9 mouse cellular contexts compared by ENCODE assay signal in the genomic region with DNA sequence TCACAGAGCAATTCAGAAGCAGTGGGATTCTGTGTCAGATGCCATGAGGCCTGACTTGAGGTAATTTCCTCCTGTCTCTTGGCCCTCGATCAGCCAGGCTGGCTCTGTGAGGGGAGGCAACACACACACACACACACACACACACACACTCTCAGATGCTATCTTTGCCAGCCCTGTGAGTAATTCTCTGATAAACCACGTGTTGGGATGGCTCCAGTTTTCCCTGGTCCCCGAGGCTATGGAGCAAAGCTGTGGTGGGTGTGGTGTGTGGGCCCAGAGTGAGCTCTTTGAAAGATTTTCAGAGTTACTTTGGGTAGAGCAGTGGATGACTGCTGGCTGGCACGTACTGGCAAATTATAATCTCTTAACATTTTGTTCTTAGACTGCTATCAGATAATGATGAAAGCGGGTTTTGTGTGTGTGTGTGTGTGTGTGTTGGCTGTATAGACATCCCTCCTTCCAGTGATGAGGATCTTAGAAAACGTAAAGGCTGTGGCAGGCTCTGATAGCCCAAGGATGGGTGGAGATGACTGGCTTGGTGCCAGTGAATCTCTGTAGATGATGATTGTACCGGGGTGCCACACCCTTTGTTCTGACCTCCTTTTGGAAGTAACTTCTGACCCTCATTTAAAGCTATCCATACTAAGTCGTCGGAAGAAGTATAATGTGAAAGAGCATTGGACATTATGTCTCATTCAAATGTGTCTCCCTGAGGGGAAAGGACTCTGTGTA.
DNase-seq lines count a peak whose midpoint lies in the region; ATAC-seq and TF ChIP-seq lines count a peak whose summit lies in the region.
"Had no signal": no experiment of that assay in that cellular context is flagged by ENCODE, and none has a peak within 500 bp of the region (broad histone marks: within the 10 kb centered on the region; RNA-seq: fewer than 3 reads in every experiment).

No protein-coding gene starts in this region.

- peak in 1 of 2 experiments; percentile 44 for DNase-seq in heart, adult 2 months
- DNase-seq in heart, postnatal 14 days: no peak
- DNase-seq in Patski (ENCODE audit: low read depth, low spot score): no peak
- DNase-seq in frontal cortex, adult 2 months (ENCODE audit: extremely low spot score in 1 of 2, low spot score in 1 of 2): peak; percentile 66 to 88
- DNase-seq in left cerebral cortex, postnatal 4 days: peak; percentile 36
- no peak for DNase-seq in liver, embryonic 11.5 days (ENCODE audit: low spot score)
- DNase-seq in liver, postnatal 0 days: no peak

- no peaks in the 10 kb centered on the region for H3K27me3 ChIP-seq in heart, adult 2 months (ENCODE audit: control insufficient read depth, insufficient read depth, low read length)
- H3K27me3 ChIP-seq in Patski: no peaks in the 10 kb centered on the region
- H3K27me3 ChIP-seq in liver, embryonic 11.5 days (replicated peaks; ENCODE audit: control insufficient read depth, insufficient read depth, low read length): no peaks in the 10 kb centered on the region
- H3K27me3 ChIP-seq in hindbrain, embryonic 13.5 days: no peaks in the 10 kb centered on the region
- H3K27me3 ChIP-seq in liver, postnatal 0 days (ENCODE audit: insufficient read depth, low read length): no peaks in the 10 kb centered on the region
- H3K27me3 ChIP-seq: midbrain, embryonic 12.5 days had no signal

- H3K27ac ChIP-seq in heart, adult 2 months: peak overlapping the region; percentile 89
- no peak overlapping the region for H3K27ac ChIP-seq in liver, embryonic 11.5 days (ENCODE audit: low read depth, low read length)
- H3K27ac ChIP-seq in hindbrain, embryonic 13.5 days: no peak overlapping the region
- H3K27ac ChIP-seq in liver, postnatal 0 days (ENCODE audit: low read depth): no peak overlapping the region
- H3K27ac ChIP-seq: midbrain, embryonic 12.5 days had no signal

- 24% methylated on average over 9 of the region's 9 CpGs for WGBS in heart, adult 2 months
- WGBS in liver, embryonic 11.5 days: 73% methylated on average over 9 of the region's 9 CpGs
- WGBS in hindbrain, embryonic 13.5 days: 81% methylated on average over 9 of the region's 9 CpGs
- 73% methylated on average over 9 of the region's 9 CpGs for WGBS in liver, postnatal 0 days (ENCODE audit: insufficient replicate concordance)

- peaks cover 1% of the 10 kb centered on the region; the same call in 1 of the 2 replicates for H3K79me2 ChIP-seq in heart, adult 2 months (replicated peaks; ENCODE audit: control insufficient read depth, insufficient read depth, low read length)

- no peak overlapping the region for H3K9ac ChIP-seq in heart, adult 2 months (ENCODE audit: low read depth, low read length)
- H3K9ac ChIP-seq in liver, embryonic 11.5 days (ENCODE audit: low read depth, low read length): no peak overlapping the region
- H3K9ac ChIP-seq in hindbrain, embryonic 13.5 days: no peak overlapping the region
- H3K9ac ChIP-seq in liver, postnatal 0 days (replicated peaks): no peak overlapping the region
- H3K9ac ChIP-seq: midbrain, embryonic 12.5 days had no signal

- no peak overlapping the region for H3K4me3 ChIP-seq in heart, adult 2 months
- H3K4me3 ChIP-seq in liver, embryonic 11.5 days (ENCODE audit: low read depth, low read length): no peak overlapping the region
- H3K4me3 ChIP-seq in hindbrain, embryonic 13.5 days: no peak overlapping the region
- H3K4me3 ChIP-seq in liver, postnatal 0 days (ENCODE audit: low read depth, low read length): no peak overlapping the region
- H3K4me3 ChIP-seq: midbrain, embryonic 12.5 days had no signal

- CTCF ChIA-PET in Patski (lab: Charles Lee): interaction anchor here (0.9 to 1.6 kb wide), 4 partner anchors 26 to 89 kb away, joined by 3 to 5 read pairs (median 3); no protein-coding TSS in a partner anchor

- TF ChIP-seq CTCF in heart, adult 2 months (IDR thresholded peaks at IDR 0.05): no peak
- no peak for TF ChIP-seq CTCF in Patski (IDR thresholded peaks at IDR 0.05)
- TF ChIP-seq CTCF in liver, postnatal 0 days (IDR thresholded peaks at IDR 0.05; ENCODE audit: low read depth): no peak

- peaks cover 41% of the 10 kb centered on the region for H3K36me3 ChIP-seq in heart, adult 2 months (ENCODE audit: control insufficient read depth, insufficient read depth, low read length)
- H3K36me3 ChIP-seq in liver, embryonic 11.5 days (ENCODE audit: control insufficient read depth, insufficient read depth, low read length): no peaks in the 10 kb centered on the region
- no peaks in the 10 kb centered on the region for H3K36me3 ChIP-seq in hindbrain, embryonic 13.5 days
- no peaks in the 10 kb centered on the region for H3K36me3 ChIP-seq in liver, postnatal 0 days (replicated peaks; ENCODE audit: insufficient read depth, low read length)
- H3K36me3 ChIP-seq: midbrain, embryonic 12.5 days had no signal

- TF ChIP-seq EP300 in heart, adult 2 months (IDR thresholded peaks at IDR 0.05; ENCODE audit: insufficient read depth, low read depth, low read length): no peak
- TF ChIP-seq EP300 in liver, postnatal 0 days (IDR thresholded peaks at IDR 0.05; ENCODE audit: low read depth): no peak

- intact Hi-C loops in heart, adult 2 months (cut with DNase I): loop anchor here (2.0 kb wide), 1 partner anchor 40 kb away; no protein-coding TSS in a partner anchor
- intact Hi-C loops in heart, postnatal 14 days (cut with DNase I): no loop called here
- intact Hi-C loops in left cerebral cortex, postnatal 4 days (cut with DNase I): no loop called here

- TF ChIP-seq POLR2A in heart, adult 2 months (IDR thresholded peaks at IDR 0.05; ENCODE audit: insufficient read depth, low read depth, low read length): no peak

- no peak overlapping the region for H3K4me2 ChIP-seq in liver, embryonic 11.5 days
- H3K4me2 ChIP-seq in hindbrain, embryonic 13.5 days: no peak overlapping the region
- H3K4me2 ChIP-seq in liver, postnatal 0 days (ENCODE audit: low read depth, low read length): no peak overlapping the region
- H3K4me2 ChIP-seq: midbrain, embryonic 12.5 days had no signal

- H3K9me3 ChIP-seq in liver, embryonic 11.5 days (ENCODE audit: control insufficient read depth, low read length): no peaks in the 10 kb centered on the region
- no peaks in the 10 kb centered on the region for H3K9me3 ChIP-seq in hindbrain, embryonic 13.5 days
- no peaks in the 10 kb centered on the region for H3K9me3 ChIP-seq in liver, postnatal 0 days (ENCODE audit: low read length)
- H3K9me3 ChIP-seq: midbrain, embryonic 12.5 days had no signal

- in situ Hi-C loops in Patski (cut with MboI; ENCODE audit: low pct_unique_long_range_greater_than_20kb): no loop called here

- POLR2A ChIA-PET in Patski (lab: Charles Lee): no interaction called here

- H3K4me1 ChIP-seq in heart, adult 2 months (ENCODE audit: control insufficient read depth, insufficient read depth, low read length): peaks cover 27% of the 10 kb centered on the region
- no peaks in the 10 kb centered on the region for H3K4me1 ChIP-seq in liver, embryonic 11.5 days (replicated peaks; ENCODE audit: control insufficient read depth, insufficient read depth, low read length)
- no peaks in the 10 kb centered on the region for H3K4me1 ChIP-seq in hindbrain, embryonic 13.5 days (replicated peaks)
- H3K4me1 ChIP-seq in liver, postnatal 0 days (ENCODE audit: insufficient read depth): no peaks in the 10 kb centered on the region
- H3K4me1 ChIP-seq: midbrain, embryonic 12.5 days had no signal

- peak; percentile 52 for ATAC-seq in Patski
- no peak for ATAC-seq in liver, embryonic 11.5 days (replicated peaks; ENCODE audit: low FRiP score)
- ATAC-seq in hindbrain, embryonic 13.5 days (ENCODE audit: low FRiP score): no peak
- no peak for ATAC-seq in liver, postnatal 0 days

Comparison
In these comparisons a context has a peak if more than half of its experiments do, and no peak if none do; other contexts are left out.
1. DNase-seq: peak in frontal cortex, adult 2 months (2 of 2) and left cerebral cortex, postnatal 4 days (single experiment); none in heart, postnatal 14 days (0 of 2), Patski (single experiment), liver, embryonic 11.5 days (single experiment) and liver, postnatal 0 days (single experiment).